ENCODE assay signal across 25 mouse cellular contexts in genomic region chr2:127982610-127983009, GRCm38 (mm10).
"Had no signal": no experiment of that assay in that cellular context is flagged by ENCODE, and none has a peak within 500 bp of the region (broad histone marks: within the 10 kb centered on the region; RNA-seq: fewer than 3 reads in every experiment).

No protein-coding gene starts in this region.

- H3K9ac ChIP-seq: heart, embryonic 13.5 days; heart, embryonic 15.5 days; hindbrain, embryonic 12.5 days; hindbrain, embryonic 14.5 days; limb, embryonic 12.5 days had no signal

- H3K4me2 ChIP-seq: heart, embryonic 13.5 days; heart, embryonic 15.5 days; hindbrain, embryonic 12.5 days; hindbrain, embryonic 14.5 days; limb, embryonic 12.5 days; liver, embryonic 11.5 days had no signal

- ATAC-seq: forebrain, embryonic 16.5 days; hindbrain, embryonic 16.5 days; inflammation-experienced regulatory T-cells, adult 6 months; intestine, embryonic 16.5 days had no signal

- DNase-seq: gastrocnemius, adult 2 months; gastrocnemius, postnatal 10 days; gastrocnemius, postnatal 25 days; heart, adult 2 months; heart, postnatal 4 days; kidney, adult 18-20 months; kidney, adult 8-10 months; kidney, postnatal 10 days; kidney, postnatal 25 days; kidney, postnatal 4 days; liver had no signal

- H3K36me3 ChIP-seq: heart, embryonic 13.5 days; heart, embryonic 15.5 days; hindbrain, embryonic 10.5 days; hindbrain, embryonic 12.5 days; limb, embryonic 10.5 days; limb, embryonic 12.5 days had no signal

- H3K4me1 ChIP-seq: heart, embryonic 15.5 days; hindbrain, embryonic 10.5 days; hindbrain, embryonic 12.5 days; limb, embryonic 12.5 days had no signal

- H3K4me3 ChIP-seq: gastrocnemius, adult 2 months; heart, adult 2 months; heart, embryonic 13.5 days; heart, embryonic 15.5 days; hindbrain, embryonic 10.5 days; hindbrain, embryonic 12.5 days; layer of hippocampus, adult 2 months; left cerebral cortex, adult 2 months; limb, embryonic 10.5 days; limb, embryonic 12.5 days had no signal

- H3K27me3 ChIP-seq: hindbrain, embryonic 12.5 days; limb, embryonic 12.5 days had no signal

- H3K27ac ChIP-seq: gastrocnemius, adult 2 months; heart, adult 2 months; heart, embryonic 13.5 days; heart, embryonic 15.5 days; hindbrain, embryonic 10.5 days; hindbrain, embryonic 12.5 days; hindbrain, embryonic 14.5 days; layer of hippocampus, adult 2 months; left cerebral cortex, adult 2 months; limb, embryonic 10.5 days; limb, embryonic 12.5 days had no signal

- H3K9me3 ChIP-seq: heart, embryonic 13.5 days; heart, embryonic 15.5 days; hindbrain, embryonic 10.5 days; hindbrain, embryonic 12.5 days; limb, embryonic 10.5 days; limb, embryonic 12.5 days had no signal
